15 mouse cellular contexts compared by ENCODE assay signal in the genomic region with DNA sequence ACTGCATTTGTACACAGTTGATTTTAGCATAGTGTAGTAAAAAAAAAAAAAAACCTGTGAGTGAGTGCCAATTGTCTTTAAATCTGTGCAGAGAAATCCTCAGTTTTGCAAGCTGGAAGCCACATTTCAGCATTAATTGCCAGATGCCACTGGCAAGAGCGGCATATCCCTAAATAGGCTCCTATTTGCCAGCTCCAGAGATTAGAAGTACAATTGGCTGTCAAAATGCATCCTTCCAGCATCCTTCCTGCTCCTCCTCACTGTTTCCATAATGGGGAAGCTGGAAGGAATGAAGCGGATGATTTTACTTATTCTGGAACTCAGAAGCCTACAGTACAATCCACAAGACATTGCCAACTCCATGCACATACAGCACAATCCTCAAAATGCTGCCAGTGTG.
DNase-seq lines count a peak whose midpoint lies in the region; ATAC-seq and TF ChIP-seq lines count a peak whose summit lies in the region.
"Had no signal": no experiment of that assay in that cellular context is flagged by ENCODE, and none has a peak within 500 bp of the region (broad histone marks: within the 10 kb centered on the region; RNA-seq: fewer than 3 reads in every experiment).

No protein-coding gene starts in this region.

- peak; percentile 80 for DNase-seq in forebrain, embryonic 14.5 days (ENCODE audit: low spot score)
- peak; percentile 68 for DNase-seq in brain, embryonic 18.5 days (ENCODE audit: low read depth, low spot score)
- peak; percentile 84 for DNase-seq in layer of hippocampus, adult 9-11 months
- DNase-seq in midbrain, postnatal 0 days (ENCODE audit: low spot score) = peak; percentile 59
- DNase-seq in ovary, postnatal 36 days (ENCODE audit: low spot score) = no peak
- no peak for DNase-seq in embryo, embryonic 10 days (ENCODE audit: low spot score)
- no peak for DNase-seq in adrenal gland, adult 2 months
- DNase-seq: gastrocnemius, postnatal 36 days; kidney, postnatal 4 days; spleen, adult 18-20 months had no signal

- WGBS in forebrain, embryonic 14.5 days = 67% methylated on average over 2 of the region's 2 CpGs
- 78% methylated on average over 2 of the region's 2 CpGs for WGBS in forebrain, embryonic 12.5 days
- WGBS in midbrain, postnatal 0 days = 45% methylated on average over 2 of the region's 2 CpGs

- TF ChIP-seq CTCF in midbrain, postnatal 0 days (IDR thresholded peaks at IDR 0.05) = no peak

- no peak overlapping the region for H3K9ac ChIP-seq in forebrain, embryonic 14.5 days (ENCODE audit: low read length)
- H3K9ac ChIP-seq in forebrain, embryonic 12.5 days = no peak overlapping the region
- no peak overlapping the region for H3K9ac ChIP-seq in midbrain, postnatal 0 days (replicated peaks; ENCODE audit: low read length, poor library complexity, severe bottlenecking)
- H3K9ac ChIP-seq: midbrain, embryonic 12.5 days had no signal

- ATAC-seq in forebrain, embryonic 14.5 days = peak; percentile 81; the same call in 1 of the 2 replicates
- no peak for ATAC-seq in forebrain, embryonic 12.5 days (ENCODE audit: low FRiP score)
- no peak for ATAC-seq in midbrain, postnatal 0 days (ENCODE audit: low FRiP score)
- ATAC-seq: activated CD4-positive, CD25-positive, alpha-beta regulatory T cell, adult 4 months; intestine, embryonic 16.5 days had no signal

- H3K27ac ChIP-seq in forebrain, embryonic 14.5 days (ENCODE audit: low read depth, low read length) = no peak overlapping the region
- H3K27ac ChIP-seq in forebrain, embryonic 12.5 days = no peak overlapping the region
- H3K27ac ChIP-seq in midbrain, postnatal 0 days (ENCODE audit: low read depth, low read length) = no peak overlapping the region
- H3K27ac ChIP-seq: midbrain, embryonic 12.5 days had no signal

- no peak overlapping the region for H3K4me2 ChIP-seq in forebrain, embryonic 14.5 days (ENCODE audit: low read length)
- H3K4me2 ChIP-seq in forebrain, embryonic 12.5 days = no peak overlapping the region
- H3K4me2 ChIP-seq in midbrain, postnatal 0 days (ENCODE audit: low read depth, low read length, poor library complexity, severe bottlenecking) = no peak overlapping the region
- H3K4me2 ChIP-seq: midbrain, embryonic 12.5 days had no signal

- H3K4me1 ChIP-seq in forebrain, embryonic 14.5 days (ENCODE audit: control insufficient read depth, insufficient read depth, low read length) = no peaks in the 10 kb centered on the region
- no peaks in the 10 kb centered on the region for H3K4me1 ChIP-seq in forebrain, embryonic 12.5 days
- no peaks in the 10 kb centered on the region for H3K4me1 ChIP-seq in midbrain, postnatal 0 days (ENCODE audit: insufficient read depth, low read length)
- H3K4me1 ChIP-seq: midbrain, embryonic 12.5 days had no signal

- no peaks in the 10 kb centered on the region for H3K27me3 ChIP-seq in forebrain, embryonic 14.5 days (replicated peaks; ENCODE audit: control insufficient read depth, insufficient read depth, low read length)
- H3K27me3 ChIP-seq in forebrain, embryonic 12.5 days = no peaks in the 10 kb centered on the region
- no peaks in the 10 kb centered on the region for H3K27me3 ChIP-seq in midbrain, postnatal 0 days (ENCODE audit: insufficient read depth, low read length)
- H3K27me3 ChIP-seq: midbrain, embryonic 12.5 days had no signal

- H3K4me3 ChIP-seq in forebrain, embryonic 14.5 days (ENCODE audit: low read depth, low read length) = no peak overlapping the region
- H3K4me3 ChIP-seq in forebrain, embryonic 12.5 days (replicated peaks) = no peak overlapping the region
- H3K4me3 ChIP-seq in midbrain, postnatal 0 days (ENCODE audit: low read depth, low read length) = no peak overlapping the region
- H3K4me3 ChIP-seq: midbrain, embryonic 12.5 days had no signal

- no peaks in the 10 kb centered on the region for H3K9me3 ChIP-seq in forebrain, embryonic 14.5 days (replicated peaks; ENCODE audit: control insufficient read depth, low read length)
- no peaks in the 10 kb centered on the region for H3K9me3 ChIP-seq in forebrain, embryonic 12.5 days
- no peaks in the 10 kb centered on the region for H3K9me3 ChIP-seq in midbrain, postnatal 0 days (ENCODE audit: low read length)
- H3K9me3 ChIP-seq: G1E; midbrain, embryonic 12.5 days had no signal

- no peaks in the 10 kb centered on the region for H3K36me3 ChIP-seq in forebrain, embryonic 14.5 days (ENCODE audit: control insufficient read depth, insufficient read depth, low read length)
- no peaks in the 10 kb centered on the region for H3K36me3 ChIP-seq in forebrain, embryonic 12.5 days (replicated peaks)
- H3K36me3 ChIP-seq in midbrain, postnatal 0 days (ENCODE audit: insufficient read depth, low read length) = no peaks in the 10 kb centered on the region
- H3K36me3 ChIP-seq: G1E; midbrain, embryonic 12.5 days had no signal

Comparison
In these comparisons a context has a peak if more than half of its experiments do, and no peak if none do; other contexts are left out.
1. DNase-seq: peak in forebrain, embryonic 14.5 days (single experiment), brain, embryonic 18.5 days (single experiment), layer of hippocampus, adult 9-11 months (single experiment) and midbrain, postnatal 0 days (single experiment); none in ovary, postnatal 36 days (single experiment), embryo, embryonic 10 days (single experiment) and adrenal gland, adult 2 months (single experiment).